Mouse (Mus musculus) R1 (cell line): ENCODE results near the gene Tmem206.

ENCODE experiments used
- DNase-seq: peaks from one replicate; pipeline ENCODE4 v3.0.0-alpha.2; 2018; ENCODE audit warnings: low read depth, low spot score

Gene Tmem206

GRCm38 (mm10) chr1:191396897-191397849 lies 71.5 kb downstream of the Tmem206 start:
- DNase-seq, result peak; percentile 100
